Mouse (Mus musculus) forebrain, embryonic 10.5 days (tissue): ENCODE data around the gene Rex2. TPM values are rescaled to one million over a fixed set of nuclear protein-coding genes. Genes with fewer than 3 reads are reported as not detected.
"Not testable (repeated sequence)": the region's sequence is repeated elsewhere in the genome, so short reads cannot be mapped to it uniquely, and the experiment has no call there.

Experiments
- DNase-seq: peaks from one replicate; pipeline ENCODE4 v3.0.0-alpha.2; 2017; ENCODE audit warnings: low spot score; ENCODE audit errors: extremely low spot score
- H3K27ac ChIP-seq: fragments of 300-500 bp; sonication (generic); 2 replicates; pipeline ENCODE4 v1.5.1; 2016; ENCODE audit warnings: mild to moderate bottlenecking
- H3K27me3 ChIP-seq: fragments of 300-500 bp; sonication (generic); 2 replicates; pipeline ENCODE4 v1.6.1; 2016; ENCODE audit warnings: mild to moderate bottlenecking; ENCODE audit not compliant: poor library complexity, severe bottlenecking
- H3K36me3 ChIP-seq: fragments of 300-500 bp; sonication (generic); replicated peaks from 2 replicates; pipeline ENCODE4 v1.6.1; 2016; ENCODE audit warnings: mild to moderate bottlenecking, moderate library complexity
- H3K4me1 ChIP-seq: fragments of 300-500 bp; sonication (generic); 2 replicates; pipeline ENCODE4 v1.6.1; 2016
- H3K4me3 ChIP-seq: fragments of 300-500 bp; sonication (generic); 2 replicates; pipeline ENCODE4 v1.5.1; 2016; ENCODE audit warnings: mild to moderate bottlenecking, moderate library complexity
- H3K9me3 ChIP-seq: fragments of 300-500 bp; sonication (generic); 2 replicates; pipeline ENCODE4 v1.6.1; 2016; ENCODE audit warnings: mild to moderate bottlenecking, moderate library complexity
- WGBS: fragments of 180-500 bp; shearing (Covaris S2); methylation state at CpG from one replicate; pipeline ENCODE4 v1.1.7; 2016; 5-methylcytosine and 5-hydroxymethylcytosine counted together
- polyA plus RNA-seq: library from polyadenylated mRNA; unstranded; fragments of >200 nt; fragmentation: Nextera tagmentation; extraction: Ambion mirVana; gene quantifications from 2 replicates; pipeline ENCODE4 v1.2.1, GENCODE M21; 2016

Rex2 gene
- polyA plus RNA-seq, result not detected in 2 replicates

DNA sequence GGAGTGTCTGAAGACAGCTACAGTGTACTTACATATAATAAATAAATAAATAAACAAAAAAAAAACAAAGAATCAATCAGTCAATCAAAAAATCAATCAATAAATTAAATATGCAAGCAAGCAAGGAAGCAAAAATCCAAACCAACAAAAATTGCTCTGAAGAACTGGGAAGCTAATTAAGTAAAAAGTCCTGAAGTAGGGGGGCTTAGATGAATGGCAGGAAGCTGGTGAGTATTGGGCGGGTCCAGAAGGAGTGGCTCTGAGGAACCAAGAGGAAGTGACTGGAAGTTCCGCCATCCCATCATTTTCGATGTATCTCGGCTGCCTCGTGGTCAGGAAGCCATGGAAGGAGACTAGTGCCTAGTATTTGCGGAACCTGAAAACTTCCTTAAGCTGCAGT, at the start of gene Rex2:
Rex2 (plus strand) TSS at position 301 of the 400 bp plus-strand sequence.
- not testable (repeated sequence) for DNase-seq, H3K4me3 ChIP-seq
- WGBS, result no CpG with 5 or more reads among the region's 6 CpGs

DNA sequence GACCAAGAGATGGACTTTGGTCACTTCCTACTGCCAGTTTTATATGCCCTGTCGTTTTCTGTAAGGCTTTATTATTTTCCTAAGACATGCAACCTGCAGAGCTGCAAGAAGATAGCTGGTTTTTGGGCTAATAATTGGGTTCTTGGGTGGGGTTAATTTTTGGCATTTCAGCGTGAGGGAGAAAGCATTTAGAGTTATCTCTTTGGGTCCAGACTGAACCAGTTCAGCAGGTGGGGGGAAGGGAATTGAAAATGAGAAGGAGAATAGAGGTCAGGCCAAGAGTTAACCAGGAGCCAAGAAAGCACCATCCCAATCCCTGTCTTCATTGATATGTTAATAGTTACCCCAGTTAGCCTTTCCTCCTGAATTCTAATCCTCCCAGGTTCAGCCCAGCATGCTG, 45.1 kb upstream of the Rex2 start:
- H3K27ac ChIP-seq, H3K27me3 ChIP-seq, DNase-seq, H3K9me3 ChIP-seq, H3K4me1 ChIP-seq, H3K4me3 ChIP-seq, H3K36me3 ChIP-seq: not testable (repeated sequence)
- 23% methylated on average over 2 of the region's 2 CpGs for WGBS

More for the DNA sequence above, at the start of gene Rex2:
- not testable (repeated sequence) for H3K9me3 ChIP-seq, H3K27ac ChIP-seq, H3K27me3 ChIP-seq, H3K36me3 ChIP-seq, H3K4me1 ChIP-seq

DNA sequence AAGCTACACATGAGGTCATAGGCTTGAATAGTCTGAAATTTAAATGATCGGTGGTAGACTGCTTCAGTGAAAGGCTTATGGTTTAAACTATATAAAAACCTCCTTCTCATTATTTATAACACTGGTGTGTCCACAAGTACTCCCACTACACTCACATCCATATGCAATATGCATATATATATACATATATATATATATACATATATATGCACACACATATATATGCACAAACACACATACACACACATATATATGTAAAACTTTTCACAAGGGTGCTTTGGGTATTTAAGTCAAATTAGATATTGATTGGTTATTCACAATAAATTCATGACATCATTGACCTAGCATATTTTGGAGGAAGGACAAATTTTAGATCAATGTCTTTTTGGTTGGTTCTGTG, 3.2 kb upstream of the Rex2 start:
- DNase-seq, H3K27ac ChIP-seq, H3K9me3 ChIP-seq, H3K4me3 ChIP-seq, H3K4me1 ChIP-seq, H3K36me3 ChIP-seq, H3K27me3 ChIP-seq: not testable (repeated sequence)
- no CpG with 5 or more reads among the region's 1 CpGs for WGBS

DNA sequence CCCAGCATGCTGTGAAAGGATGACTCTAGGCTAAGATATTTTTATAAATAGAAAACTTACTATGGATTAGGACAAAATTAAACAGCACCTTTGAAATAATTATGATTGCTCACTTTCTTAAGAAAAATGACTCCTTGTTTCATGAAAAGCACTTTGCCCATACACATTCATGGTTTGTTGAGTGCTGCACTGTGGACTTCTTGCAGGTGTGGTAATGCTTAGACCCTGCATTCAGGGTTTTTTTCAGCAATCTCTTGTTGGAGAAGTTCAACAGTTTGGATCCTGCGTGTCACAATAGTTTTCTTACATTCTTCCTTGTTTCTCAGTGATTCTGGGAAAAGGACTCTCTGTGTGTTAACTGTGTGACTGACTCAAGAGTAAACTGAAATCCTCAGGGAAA, 4.7 kb downstream of the Rex2 start:
- not testable (repeated sequence) for H3K9me3 ChIP-seq, H3K4me3 ChIP-seq, H3K4me1 ChIP-seq, H3K27me3 ChIP-seq, H3K27ac ChIP-seq, H3K36me3 ChIP-seq, DNase-seq
- WGBS, result 68% methylated on average over 1 of the region's 1 CpGs

DNA sequence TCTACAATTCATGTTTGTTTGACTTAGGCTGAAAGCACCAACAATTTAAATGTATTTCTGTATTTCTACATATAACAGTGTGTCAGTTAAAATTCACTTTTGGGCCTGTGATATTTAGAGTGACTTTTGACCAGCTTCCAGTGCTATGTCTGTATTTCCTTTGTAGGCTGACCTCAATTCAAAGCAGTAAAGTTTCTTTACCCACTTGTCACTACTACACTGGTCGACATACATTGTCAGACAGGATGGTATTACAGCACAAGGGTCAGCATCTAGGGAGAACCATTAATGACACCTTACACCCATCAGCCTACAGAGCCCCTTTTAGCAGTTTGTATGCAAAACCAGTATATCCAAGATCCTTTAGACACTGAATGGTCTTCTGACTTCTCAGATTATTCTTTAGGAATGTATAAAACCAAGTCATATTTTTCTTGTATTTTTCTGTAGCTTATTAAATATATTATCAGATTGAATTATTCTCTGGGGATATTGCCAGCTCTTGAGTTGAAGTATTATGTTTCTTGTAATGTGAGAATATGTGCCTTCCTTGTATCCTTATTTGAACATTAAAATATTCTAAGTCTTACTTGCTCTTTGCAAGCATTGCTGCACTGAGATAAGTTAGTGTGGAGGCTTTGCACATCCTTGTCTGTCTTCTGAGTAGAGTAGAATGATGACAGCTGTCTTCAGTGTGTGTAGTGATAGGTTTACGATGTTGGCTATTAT, 9.8 kb downstream of the Rex2 start:
- 96% methylated on average over 1 of the region's 2 CpGs for WGBS
- DNase-seq, H3K9me3 ChIP-seq, H3K27ac ChIP-seq, H3K27me3 ChIP-seq, H3K4me3 ChIP-seq, H3K4me1 ChIP-seq, H3K36me3 ChIP-seq: not testable (repeated sequence)

GRCm38 (mm10) chr4:147063768-147064167, 42.1 kb downstream of the Rex2 start:
- 87% methylated on average over 3 of the region's 3 CpGs for WGBS
- not testable (repeated sequence) for H3K27me3 ChIP-seq, DNase-seq, H3K9me3 ChIP-seq, H3K4me3 ChIP-seq, H3K36me3 ChIP-seq, H3K27ac ChIP-seq, H3K4me1 ChIP-seq

DNA sequence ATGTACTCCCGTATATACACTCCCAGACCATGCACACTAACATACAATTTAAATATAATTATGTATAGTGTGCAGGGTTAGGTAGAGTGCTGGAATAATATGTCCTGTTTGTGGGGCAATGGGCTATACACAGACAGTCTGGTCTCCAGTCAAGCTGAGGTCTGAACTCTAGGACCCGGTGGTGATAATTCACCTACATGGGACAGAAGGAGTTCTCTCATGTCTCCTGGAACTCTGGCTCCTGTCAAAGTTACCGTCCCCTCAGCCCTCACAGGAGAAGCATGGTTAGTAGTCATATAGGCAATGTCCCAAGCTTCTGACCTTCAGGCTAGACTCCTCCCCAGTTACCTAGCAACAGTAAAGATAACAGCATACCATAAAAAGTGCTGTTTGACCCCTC, 44.2 kb downstream of the Rex2 start:
- DNase-seq, H3K4me3 ChIP-seq, H3K36me3 ChIP-seq, H3K27ac ChIP-seq, H3K4me1 ChIP-seq, H3K27me3 ChIP-seq, H3K9me3 ChIP-seq: not testable (repeated sequence)
- WGBS, result 90% methylated on average over 3 of the region's 3 CpGs

DNA sequence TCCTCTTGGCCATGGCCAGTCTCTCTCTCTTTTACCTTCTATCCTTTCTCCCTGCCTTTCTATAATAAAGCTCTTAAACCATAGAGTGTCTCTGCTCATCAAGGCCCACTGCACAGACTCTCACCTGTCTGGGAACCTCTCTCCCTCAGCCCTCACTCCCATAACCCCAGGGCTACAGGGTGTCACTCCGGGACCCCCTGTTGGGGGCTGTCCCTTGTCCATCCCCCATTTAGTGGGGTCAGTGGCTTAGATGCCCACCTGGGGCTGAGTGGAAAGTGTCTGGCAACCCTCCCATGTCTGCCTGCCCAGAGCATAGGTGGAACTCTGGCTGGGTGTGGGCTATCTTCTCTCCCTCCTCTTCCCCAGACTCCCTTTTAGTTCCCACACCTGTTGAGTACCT, 44.7 kb downstream of the Rex2 start:
- not testable (repeated sequence) for H3K27ac ChIP-seq, H3K4me1 ChIP-seq, H3K36me3 ChIP-seq, DNase-seq, H3K4me3 ChIP-seq, H3K9me3 ChIP-seq, H3K27me3 ChIP-seq
- WGBS, result 89% methylated on average over 1 of the region's 1 CpGs

GRCm38 (mm10) chr4:147095641-147096040, 74.0 kb downstream of the Rex2 start:
- peaks cover 19% of the 10 kb centered on the region for H3K9me3 ChIP-seq
- not testable (repeated sequence) for H3K4me3 ChIP-seq, H3K36me3 ChIP-seq, DNase-seq, H3K27ac ChIP-seq, H3K27me3 ChIP-seq, H3K4me1 ChIP-seq
- WGBS, result 67% methylated on average over 2 of the region's 2 CpGs

DNA sequence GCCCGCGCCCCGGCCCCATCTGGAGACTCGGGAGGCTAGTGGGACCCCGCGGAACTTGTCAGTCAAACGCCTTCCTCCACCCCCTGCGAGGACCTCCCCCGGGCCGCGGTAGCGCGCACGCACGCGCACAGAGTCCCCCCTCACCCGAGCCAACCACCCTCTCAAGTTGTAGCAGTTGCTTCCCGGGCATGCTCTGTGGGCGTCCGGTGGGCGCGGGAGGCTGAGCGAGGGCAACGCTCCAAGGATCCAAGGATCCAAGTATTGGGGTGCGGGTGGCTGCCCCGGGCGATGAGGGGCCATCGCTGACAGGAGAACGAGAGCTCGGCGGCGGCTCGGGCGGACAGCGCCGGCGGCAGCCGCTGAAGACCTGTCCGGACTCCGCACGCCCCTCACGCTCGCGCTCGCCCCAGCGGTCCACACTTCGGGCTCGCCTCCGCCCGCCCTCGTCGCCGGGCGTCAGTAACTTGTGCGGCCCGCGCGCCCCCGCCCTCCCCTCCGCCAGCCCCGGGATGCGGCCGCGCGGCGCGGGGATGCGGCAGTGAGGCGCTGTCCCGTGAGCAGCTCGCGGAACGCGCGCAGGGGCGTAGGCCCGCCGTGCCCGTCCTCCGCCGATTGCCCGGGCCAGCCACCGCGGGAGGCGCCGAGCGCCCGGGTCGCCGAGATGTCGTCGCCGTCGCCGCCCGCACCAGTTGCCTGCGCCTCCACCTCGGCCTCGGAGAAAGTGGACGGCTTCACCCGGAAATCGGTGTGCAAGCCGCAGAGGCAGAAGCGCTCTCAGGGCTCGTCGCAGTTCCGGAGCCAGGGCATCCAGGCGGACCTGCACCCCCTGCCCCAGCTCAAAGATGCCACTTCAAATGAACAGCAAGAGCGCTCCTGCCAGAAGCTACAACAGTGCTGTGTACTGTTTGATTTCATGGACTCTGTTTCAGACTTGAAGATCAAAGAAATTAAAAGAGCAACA, 80.3 kb downstream of the Rex2 start:
- H3K9me3 ChIP-seq, H3K4me1 ChIP-seq, H3K27me3 ChIP-seq, H3K36me3 ChIP-seq: not testable (repeated sequence)
- under 1% methylated on average over 101 of the region's 109 CpGs for WGBS
- Histone ChIP-seq H3K27ac (peak overlapping the region; percentile 62), H3K4me3 (peak overlapping the region; percentile 60)
- DNase-seq, result peak; percentile 44

- DNase-seq, result not testable (repeated sequence)
Observed at GRCm38 (mm10) chr4:147103814-147104213, 82.2 kb downstream of the Rex2 start.

More at GRCm38 (mm10) chr4:147103814-147104213, 82.2 kb downstream of the Rex2 start:
- not testable (repeated sequence) for H3K4me3 ChIP-seq, H3K27me3 ChIP-seq, H3K36me3 ChIP-seq, H3K9me3 ChIP-seq, H3K4me1 ChIP-seq, H3K27ac ChIP-seq
- WGBS, result 53% methylated on average over 4 of the region's 4 CpGs
